Mouse (Mus musculus) gastrocnemius, postnatal 25 days (tissue): Measurements from ENCODE around the gene Zic1. TPM values are rescaled to one million over a fixed set of nuclear protein-coding genes. Genes with fewer than 3 reads are reported as not detected.

Experiments used
- DNase-seq: peaks from one replicate; pipeline ENCODE4 v3.0.0; 2022
- total RNA-seq, 2 experiments: library from RNA; stranded (reverse); gene quantifications; 1 replicate in 1 of 2; 2 replicates in 1 of 2; pipeline ENCODE4 v1.2.3; 2021

Zic1 gene
- total RNA-seq, 2 experiments from 2014 or later: 0.08 to 1.9 TPM

DNA sequence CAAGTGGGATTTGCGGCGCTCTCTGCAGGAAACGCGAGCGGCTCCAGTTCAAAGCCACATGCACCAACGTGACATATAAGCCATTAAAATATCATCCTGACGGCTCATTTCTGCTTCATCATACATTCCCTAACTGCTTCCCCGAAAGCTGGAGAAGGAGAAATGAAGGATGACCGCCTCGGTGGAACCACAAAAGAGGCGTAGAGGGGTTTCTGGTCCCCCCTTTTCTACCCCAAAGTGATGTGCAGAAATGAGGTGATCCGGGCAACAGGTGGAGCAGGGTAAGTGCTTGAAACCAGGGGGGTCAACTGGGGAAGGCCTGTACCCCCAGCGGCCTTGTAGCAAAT lies 3.3 kb upstream of the Zic1 start:
- no peak for DNase-seq

GRCm38 (mm10) chr9:91368150-91368549 lies 2.5 kb upstream of the Zic1 start:
- no peak for DNase-seq

GRCm38 (mm10) chr9:91366999-91367811 lies 1.6 kb upstream of the Zic1 start:
- DNase-seq: no peak

- no peak for DNase-seq
These were observed 802 bp upstream of the Zic1 start for GRCm38 (mm10) chr9:91366226-91366998.

GRCm38 (mm10) chr9:91364971-91365501 lies 574 bp downstream of the Zic1 start:
- no peak for DNase-seq

DNA sequence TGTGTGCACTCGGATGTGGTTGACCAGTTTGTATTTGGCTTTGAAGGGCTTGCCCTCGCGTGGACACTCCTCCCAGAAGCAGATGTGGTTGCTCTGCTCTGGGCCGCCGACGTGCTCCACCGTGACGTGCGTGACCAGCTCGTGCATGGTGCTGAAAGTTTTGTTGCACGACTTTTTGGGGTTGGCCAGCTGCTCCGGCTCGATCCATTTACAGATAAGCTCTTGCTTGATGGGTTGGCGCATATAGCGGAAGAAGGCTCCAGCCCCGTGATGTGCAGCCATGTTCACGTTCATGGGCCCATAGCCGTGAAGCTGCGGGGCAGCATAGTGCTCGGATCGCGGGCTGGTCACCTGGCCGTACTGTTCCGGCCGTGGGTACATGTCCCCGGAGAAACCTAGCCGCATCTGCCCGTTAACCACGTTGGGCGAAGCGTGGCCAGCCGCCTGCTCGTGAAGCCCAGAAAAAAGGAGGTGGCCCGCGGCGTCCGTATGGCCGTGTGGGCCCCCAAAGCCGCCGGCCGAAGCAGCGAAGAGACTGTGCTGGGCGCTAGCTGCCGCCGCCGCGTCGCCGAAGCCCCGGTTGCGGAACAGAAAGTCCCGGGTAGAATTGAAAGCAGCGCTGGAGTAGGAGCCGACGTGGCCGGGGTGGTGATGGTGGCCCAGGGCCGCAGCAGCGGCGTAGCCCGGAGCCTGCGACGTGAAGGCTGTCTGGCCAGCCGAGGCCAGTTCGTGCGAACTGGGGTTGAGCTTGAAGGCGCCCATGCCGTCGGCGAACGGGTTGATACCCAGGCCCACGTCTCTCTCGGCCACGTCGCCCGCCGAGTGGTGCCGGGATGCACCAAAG lies 1.3 kb downstream of the Zic1 start:
- DNase-seq: peak; percentile 14

DNA sequence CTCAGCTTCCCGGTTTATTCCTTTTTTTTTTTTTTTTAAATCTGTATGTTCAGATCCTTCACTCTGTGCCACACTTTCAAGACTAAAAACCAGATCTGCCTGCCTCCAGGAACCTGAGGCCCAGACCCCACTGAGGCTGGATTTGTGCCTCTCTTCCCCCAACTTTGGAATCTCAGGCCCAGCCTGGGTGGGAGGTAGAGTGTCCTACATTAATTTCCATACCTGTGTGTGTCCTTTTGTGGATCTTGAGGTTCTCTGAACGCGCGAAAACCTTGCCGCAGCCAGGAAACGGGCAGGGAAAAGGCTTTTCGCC lies 1.8 kb downstream of the Zic1 start:
- DNase-seq: no peak

DNA sequence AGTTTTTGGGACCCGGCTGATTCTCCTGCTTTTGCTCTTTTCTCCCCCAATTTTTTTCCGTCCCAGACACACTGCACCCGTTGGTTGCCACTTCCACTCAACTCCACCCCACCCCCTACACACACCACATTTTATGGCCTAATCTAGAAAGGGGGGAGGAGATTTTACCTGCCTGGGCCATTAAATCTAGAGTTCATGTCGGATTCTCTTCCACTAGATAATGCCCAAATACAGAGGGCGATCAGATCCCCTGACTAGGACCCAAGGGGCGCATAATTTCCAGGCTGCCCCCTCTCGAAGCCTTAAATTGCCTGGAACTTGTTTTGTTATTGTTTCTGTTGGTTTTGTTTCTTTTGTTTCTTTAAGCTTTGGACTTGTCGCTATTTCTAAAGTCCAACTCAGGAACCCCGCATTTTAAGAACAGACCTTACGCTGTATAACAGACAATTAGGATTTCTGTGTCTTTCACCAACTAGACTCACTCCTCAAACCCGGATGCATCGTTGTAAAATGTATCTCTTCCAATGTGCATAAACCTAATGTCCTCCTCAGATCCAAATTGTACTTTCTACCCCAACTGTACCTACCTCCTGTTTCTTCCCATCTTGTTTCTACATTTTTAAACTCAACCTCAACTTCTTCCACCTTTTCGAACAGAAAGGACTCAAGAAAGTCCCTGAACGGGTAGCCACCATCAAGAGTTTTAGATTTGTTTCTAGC lies 2.4 kb downstream of the Zic1 start:
- DNase-seq: no peak

- DNase-seq: no peak
These were observed 3.6 kb downstream of the Zic1 start, which contains the start of gene Zic4 for GRCm38 (mm10) chr9:91361856-91362601. Gene Zic4 (plus strand): TSS chr9:91362413.

- DNase-seq: no peak
These were observed 4.4 kb downstream of the Zic1 start for GRCm38 (mm10) chr9:91361033-91361855.

GRCm38 (mm10) chr9:91360151-91361032 lies 5.2 kb downstream of the Zic1 start:
- DNase-seq: no peak

GRCm38 (mm10) chr9:91358851-91359687 lies 6.5 kb downstream of the Zic1 start:
- no peak for DNase-seq

DNA sequence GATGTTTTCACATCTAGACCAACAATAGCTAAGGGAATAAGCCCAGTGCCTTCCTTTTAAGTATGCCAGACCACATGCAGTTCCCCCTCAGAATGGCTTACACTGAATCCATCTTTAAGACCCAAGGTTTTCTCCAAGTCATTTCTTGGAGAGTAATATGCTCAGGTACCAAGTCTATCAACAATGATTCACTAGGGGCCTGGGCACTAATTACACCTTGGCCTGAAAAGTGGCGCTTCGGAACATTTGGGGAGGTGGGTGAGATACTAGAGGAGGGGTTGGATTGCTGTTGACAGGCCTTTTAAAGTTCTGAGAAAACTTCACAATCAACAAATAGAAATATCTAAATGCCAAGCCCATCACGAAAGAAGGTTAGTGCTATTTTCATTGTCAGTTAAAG lies 8.3 kb downstream of the Zic1 start:
- no peak for DNase-seq

DNA sequence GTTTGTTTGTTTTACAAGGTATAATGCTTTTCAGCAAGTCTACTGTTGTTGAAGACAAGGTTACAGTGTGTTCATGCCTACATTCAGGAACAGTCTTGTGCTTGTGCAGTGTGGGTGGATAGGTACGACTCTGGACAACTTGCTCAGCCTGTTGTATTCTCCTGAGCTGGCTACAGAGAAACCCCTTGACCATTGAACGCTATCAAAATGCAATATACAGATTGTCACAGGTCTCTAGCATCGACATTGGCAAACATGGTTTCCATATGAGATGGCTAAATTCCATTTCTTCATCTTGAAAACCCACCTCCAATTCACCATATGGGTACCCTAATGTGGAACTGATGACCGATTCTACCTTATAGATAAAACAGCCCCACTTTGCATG lies 9.3 kb downstream of the Zic1 start:
- DNase-seq: no peak

DNA sequence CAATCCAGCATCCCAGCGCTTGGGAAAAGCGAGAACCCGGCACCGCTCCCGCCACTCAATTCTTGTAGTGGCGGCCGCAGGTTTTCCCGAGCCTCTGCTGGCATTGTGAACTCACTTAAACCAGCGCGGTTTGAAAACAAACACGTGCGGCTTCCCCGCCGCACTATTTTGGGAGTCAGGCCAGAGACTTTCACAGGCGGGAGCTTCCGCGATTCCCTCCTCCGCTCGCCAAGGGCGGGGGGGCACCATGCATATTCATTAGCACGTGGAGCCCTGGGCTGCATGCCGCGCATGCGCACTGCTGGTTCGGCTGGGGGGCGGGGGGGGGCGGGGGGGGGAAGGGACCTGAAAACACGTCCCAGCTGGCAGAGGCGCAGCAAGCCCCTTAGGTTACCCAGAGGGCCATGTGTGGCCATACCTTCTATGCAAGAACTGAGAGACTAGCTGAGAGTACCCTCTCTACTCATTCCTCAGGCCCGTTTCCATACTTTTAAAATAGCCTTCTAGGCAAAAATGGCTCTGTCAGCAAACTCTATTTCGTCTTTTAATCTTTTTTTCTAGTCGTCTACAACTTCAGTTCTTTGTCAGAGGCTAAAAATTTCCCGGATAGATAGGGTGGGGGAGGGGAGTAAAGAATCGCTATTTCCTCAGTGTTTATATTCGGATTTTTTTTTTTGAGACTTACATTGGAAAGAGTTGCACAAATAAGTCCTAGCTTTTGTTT lies 9.8 kb downstream of the Zic1 start:
- peak; percentile 11 for DNase-seq

GRCm38 (mm10) chr9:91355270-91355589 lies 10.4 kb downstream of the Zic1 start:
- no peak for DNase-seq

DNA sequence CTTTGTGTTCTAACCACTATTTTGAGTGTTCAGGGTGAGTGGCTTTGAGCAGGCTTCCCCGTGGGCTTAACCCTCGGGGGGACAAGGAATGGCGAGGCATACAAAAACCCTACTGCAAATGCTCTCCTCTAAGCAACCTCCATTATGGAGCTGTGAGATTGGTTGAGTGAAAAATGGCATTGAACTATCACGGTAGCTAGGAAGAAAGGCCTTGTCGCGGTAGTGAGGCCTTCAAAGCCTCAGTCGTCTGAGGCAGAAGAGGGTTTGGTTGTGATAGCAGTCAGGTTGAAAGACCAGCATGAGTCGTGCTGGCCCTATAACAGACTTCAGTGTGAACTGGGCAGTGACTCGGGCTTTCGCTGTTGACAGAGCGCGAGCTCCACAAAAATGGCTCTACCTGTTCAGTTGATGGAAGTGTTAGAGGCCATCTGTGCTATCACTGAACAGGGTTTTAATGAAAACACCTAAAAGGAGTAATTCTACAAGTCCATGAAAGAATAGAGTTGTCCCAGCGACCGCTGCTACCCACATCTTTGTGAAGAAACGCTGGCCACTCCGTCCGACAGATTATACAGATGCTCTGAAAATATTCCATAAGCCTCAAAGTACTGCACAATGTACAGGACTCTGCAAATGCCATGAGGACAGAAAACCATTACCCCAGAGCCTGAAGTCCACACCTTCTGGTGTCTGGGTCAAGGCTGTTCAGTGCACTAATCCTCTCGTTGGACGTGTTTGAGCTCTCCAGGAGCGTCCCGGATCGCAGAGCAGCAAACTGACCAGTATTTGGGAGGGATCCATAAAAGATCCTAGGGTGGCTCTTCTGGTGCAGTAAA lies 11.0 kb downstream of the Zic1 start:
- no peak for DNase-seq
